Mouse (Mus musculus): ENCODE measurements around the gene Trim5. TPM values are rescaled to one million over a fixed set of nuclear protein-coding genes. Genes with fewer than 3 reads are reported as not detected.

Gene Trim5
- 10 to 100 TPM; 26.9 to 27.7 TPM for polyA plus RNA-seq (2017; shearing (Covaris generic))

DNA sequence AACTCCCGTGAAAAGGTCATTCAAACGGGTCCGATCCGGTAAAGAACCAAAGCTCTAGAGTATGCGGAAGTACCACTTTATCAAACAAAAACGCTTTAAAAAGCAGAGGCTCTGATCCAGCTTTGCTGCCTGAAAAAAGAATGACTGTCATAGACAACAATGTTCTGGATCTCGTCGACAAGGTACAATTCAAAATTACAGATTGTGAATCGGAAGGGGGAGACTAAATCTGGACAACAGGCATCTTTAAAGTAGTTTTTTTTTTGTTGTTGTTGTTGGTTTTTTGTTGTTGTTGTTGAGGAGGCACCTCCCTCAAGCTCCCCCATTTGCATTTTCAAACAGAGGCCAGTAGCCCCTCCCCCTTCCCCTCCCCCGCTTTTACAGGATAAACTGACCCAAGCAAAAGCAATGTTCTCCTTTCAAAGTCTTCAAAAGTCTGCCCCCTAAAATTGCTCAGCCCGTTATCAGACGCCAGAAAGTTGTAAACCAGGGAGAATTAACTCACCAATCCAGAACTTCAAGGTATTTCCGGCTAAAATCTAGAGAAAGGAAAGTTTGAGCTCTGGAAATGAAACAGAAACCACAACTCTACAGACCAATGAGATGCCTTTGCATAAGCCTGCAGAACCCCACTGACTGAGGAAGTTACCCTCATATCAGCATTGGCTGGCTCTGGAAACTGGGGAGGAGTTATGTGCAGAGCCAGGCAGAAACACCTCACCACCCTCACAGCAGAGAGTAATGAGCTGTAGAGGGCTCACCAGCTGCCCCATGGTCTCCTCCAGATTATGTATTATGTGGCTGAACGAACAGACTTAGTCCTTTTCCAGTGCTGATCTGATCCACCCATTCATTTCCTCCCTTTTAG is at the start of gene Trim5:
Gene Trim5 (minus strand): TSS at position 519 of the 868 bp plus-strand sequence.

DNA sequence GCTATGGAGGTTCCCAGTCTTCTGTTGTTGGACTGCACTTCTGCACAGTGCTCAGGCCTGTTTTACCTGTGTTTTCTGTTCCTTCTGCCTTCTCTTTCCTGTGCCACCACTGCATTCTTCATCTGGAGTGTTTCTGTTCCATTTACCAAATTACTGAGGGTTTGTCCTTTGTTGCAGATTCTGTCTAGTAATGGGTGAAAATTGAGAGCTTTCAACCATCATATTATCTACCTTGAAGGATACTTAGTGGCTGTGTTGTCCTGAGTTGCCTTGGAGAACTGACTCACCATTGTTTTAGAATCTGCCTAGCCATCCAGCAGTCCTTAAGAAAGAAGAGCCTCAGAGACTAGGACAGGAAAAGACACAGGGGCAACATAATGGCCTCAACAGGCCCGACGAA is 41.3 kb upstream of the Trim5 start, which contains the start of gene Trim34b:
Gene Trim34b (plus strand): TSS at position 301 of the 400 bp plus-strand sequence.

DNA sequence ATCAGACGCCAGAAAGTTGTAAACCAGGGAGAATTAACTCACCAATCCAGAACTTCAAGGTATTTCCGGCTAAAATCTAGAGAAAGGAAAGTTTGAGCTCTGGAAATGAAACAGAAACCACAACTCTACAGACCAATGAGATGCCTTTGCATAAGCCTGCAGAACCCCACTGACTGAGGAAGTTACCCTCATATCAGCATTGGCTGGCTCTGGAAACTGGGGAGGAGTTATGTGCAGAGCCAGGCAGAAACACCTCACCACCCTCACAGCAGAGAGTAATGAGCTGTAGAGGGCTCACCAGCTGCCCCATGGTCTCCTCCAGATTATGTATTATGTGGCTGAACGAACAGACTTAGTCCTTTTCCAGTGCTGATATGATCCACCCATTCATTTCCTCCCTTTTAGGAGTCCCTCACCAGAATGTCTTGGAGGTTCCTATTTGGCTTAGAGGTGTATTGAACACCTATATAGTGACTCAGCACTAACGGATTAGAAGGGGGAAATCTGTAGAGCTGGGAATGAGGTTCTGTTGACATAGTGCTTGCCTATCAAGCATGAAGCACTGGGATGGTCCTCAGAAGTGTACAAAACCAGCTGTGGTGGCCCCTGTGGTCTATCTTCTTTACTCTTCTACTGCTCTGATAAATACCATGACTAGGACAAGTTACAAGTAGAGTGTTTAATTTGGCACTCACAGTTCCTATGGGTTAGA is 27.6 kb upstream of the Trim5 start, which contains the start of gene Trim12a:
Gene Trim12a (minus strand): TSS at position 98 of the 712 bp plus-strand sequence.

DNA sequence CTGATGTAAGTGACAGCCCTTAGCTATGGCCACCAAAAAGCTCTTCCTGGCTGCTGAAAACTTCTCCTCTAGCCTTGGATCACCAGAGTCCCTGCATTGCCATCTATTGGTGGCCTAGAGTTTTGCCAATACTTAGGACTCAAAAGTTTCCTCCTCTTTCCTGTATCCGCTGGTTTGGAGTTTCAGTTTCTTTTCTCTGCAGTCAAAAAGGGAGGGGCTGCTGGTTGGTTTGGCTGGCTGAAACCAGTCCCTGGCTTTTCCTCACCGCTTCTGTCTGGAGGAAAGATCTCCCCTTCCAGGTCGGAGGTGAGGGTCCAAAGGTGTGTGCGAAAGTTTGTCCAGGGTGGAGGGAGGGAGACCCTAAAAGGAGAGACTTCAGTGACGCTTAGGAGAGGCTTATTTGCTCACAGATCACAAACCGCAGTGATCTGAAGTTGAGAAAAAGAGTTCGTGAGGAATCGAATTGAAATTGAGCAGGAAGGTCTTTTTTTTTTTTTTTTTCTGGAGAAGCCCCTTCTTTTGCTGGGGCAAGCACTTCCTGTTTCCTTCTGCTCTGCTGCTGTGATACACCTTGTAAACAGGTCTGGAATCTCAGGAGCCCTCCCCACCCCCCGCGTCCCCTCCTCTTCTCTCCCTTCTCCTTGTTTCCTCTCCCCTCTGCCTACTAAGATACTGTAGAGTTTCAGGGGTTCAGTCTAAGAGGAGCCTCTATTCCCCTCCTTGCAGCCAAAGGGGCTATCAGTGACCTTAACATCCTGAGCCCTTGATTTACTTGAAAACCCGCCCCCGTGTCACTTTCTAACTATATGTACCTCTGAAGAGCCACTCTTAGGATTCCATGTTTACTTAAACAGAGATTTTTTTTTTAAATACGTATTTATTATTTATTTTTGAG is 43.4 kb downstream of the Trim5 start, which contains the start of gene Trim34a:
Gene Trim34a (plus strand): TSS at position 171 of the 895 bp plus-strand sequence.

DNA sequence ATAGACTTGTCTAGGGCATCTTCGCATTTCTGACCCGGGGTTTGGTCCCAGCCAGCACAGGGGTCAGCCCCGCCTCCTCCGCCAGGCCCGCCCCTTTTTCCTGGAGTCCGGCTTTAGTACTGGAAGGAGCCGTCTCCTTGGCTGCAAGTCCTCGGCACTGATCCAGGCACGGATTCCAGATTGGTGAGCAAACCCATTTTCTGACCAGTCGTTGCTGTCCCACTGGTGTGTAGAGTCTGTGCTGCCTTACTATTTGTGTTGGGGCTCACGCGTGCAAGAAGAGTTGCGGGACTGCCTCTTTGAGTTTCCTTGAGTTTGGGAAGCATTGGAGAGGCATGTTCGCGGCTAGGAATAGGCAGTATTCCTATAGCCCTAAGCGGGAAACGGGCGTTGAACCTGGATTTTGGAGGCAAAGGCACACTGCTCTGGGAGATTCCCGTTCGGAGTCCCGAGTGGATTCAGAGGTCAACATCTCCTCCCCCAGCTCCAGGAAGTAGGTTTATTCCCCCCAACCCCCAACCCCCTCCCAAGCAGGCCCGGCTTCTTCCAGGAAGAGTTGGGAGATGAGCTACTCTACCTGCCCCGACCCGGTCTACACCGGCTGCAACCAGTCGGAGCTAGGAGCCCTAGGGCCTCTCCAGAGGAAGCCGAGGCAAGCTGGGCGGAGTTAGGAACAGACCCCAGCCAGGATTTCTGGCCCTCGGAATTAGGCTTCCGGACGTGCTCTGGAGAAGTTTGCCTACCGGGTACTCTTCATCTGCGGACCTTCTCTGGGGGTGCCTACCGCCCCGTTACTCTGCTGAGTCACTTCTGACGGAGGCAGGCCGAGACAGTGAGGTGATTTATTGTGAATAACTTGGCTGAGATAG is 69.0 kb downstream of the Trim5 start, which contains the start of gene Trim6:
Gene Trim6 (plus strand): TSS at position 93 of the 869 bp plus-strand sequence.

Other genes starting within 250 kb of the Trim5 start
- under 1 TPM in 1 of 2 experiments, not detected in 1; 0.05 TPM for gene Olfr642, start 235.4 kb downstream of the Trim5 start, polyA plus RNA-seq (2017; shearing (Covaris generic))
- under 1 TPM in 1 of 2 experiments, not detected in 1; 0.18 TPM for gene 4930516K23Rik, start 226.6 kb downstream of the Trim5 start, polyA plus RNA-seq (2017; shearing (Covaris generic))
- not detected for gene Olfr644, start 216.2 kb downstream of the Trim5 start, polyA plus RNA-seq (2017; shearing (Covaris generic))
- gene Olfr645, start 202.6 kb downstream of the Trim5 start, polyA plus RNA-seq (2017; shearing (Covaris generic)), result not detected
- gene Olfr646, start 183.2 kb downstream of the Trim5 start, polyA plus RNA-seq (2017; shearing (Covaris generic)), result not detected
- gene Ubqln5, start 158.3 kb downstream of the Trim5 start, polyA plus RNA-seq (2017; shearing (Covaris generic)), result not detected
- not detected for gene Olfr643, start 150.7 kb downstream of the Trim5 start, polyA plus RNA-seq (2017; shearing (Covaris generic))
- not detected for gene Ubqln3, start 144.8 kb downstream of the Trim5 start, polyA plus RNA-seq (2017; shearing (Covaris generic))
- gene Ubqlnl, start 137.5 kb downstream of the Trim5 start, polyA plus RNA-seq (2017; shearing (Covaris generic)), result under 1 TPM in 1 of 2 experiments, not detected in 1; 0.57 TPM
- gene Olfm5, start 123.3 kb downstream of the Trim5 start, polyA plus RNA-seq (2017; shearing (Covaris generic)), result not detected
- under 1 TPM in 1 of 2 experiments, not detected in 1; 0.10 TPM for gene Olfr648, start 104.7 kb downstream of the Trim5 start, polyA plus RNA-seq (2017; shearing (Covaris generic))
- gene Olfr649, start 92.1 kb downstream of the Trim5 start, polyA plus RNA-seq (2017; shearing (Covaris generic)), result not detected
- gene Trim6, start 69.3 kb downstream of the Trim5 start, polyA plus RNA-seq (2017; shearing (Covaris generic)), result 1 to 10 TPM; 1.9 to 2.3 TPM
- 10 to 100 TPM; 37.5 to 46.9 TPM for gene Trim34a, start 43.6 kb downstream of the Trim5 start, polyA plus RNA-seq (2017; shearing (Covaris generic))
- 100 to 1,000 TPM; 132 to 180 TPM for gene Trim12a, start 27.4 kb upstream of the Trim5 start, polyA plus RNA-seq (2017; shearing (Covaris generic))
- 1 to 10 TPM in 1 of 2 experiments, under 1 TPM in 1; 0.25 to 1.1 TPM for gene Trim34b, start 41.4 kb upstream of the Trim5 start, polyA plus RNA-seq (2017; shearing (Covaris generic))
- gene Trim12c, start 65.3 kb upstream of the Trim5 start, polyA plus RNA-seq (2017; shearing (Covaris generic)), result 10 to 100 TPM; 25.7 to 33.5 TPM
- 1 to 10 TPM; 1.0 to 2.2 TPM for gene Trim30b, start 81.8 kb upstream of the Trim5 start, polyA plus RNA-seq (2017; shearing (Covaris generic))
- gene Trim30c, start 112.7 kb upstream of the Trim5 start, polyA plus RNA-seq (2017; shearing (Covaris generic)), result under 1 TPM; 0.47 to 0.86 TPM
- 10 to 100 TPM; 54.1 to 86.0 TPM for gene Trim30a, start 177.1 kb upstream of the Trim5 start, polyA plus RNA-seq (2017; shearing (Covaris generic))
- 10 to 100 TPM; 17.4 to 23.2 TPM for gene Trim30d, start 219.8 kb upstream of the Trim5 start, polyA plus RNA-seq (2017; shearing (Covaris generic))

Data from activated CD4-positive, CD25-positive, alpha-beta regulatory T cell (primary cell).